Mouse (Mus musculus) T-cell, adult 2 months (primary cell): ENCODE results near the gene Acoxl.
"Not testable (repeated sequence)": the region's sequence is repeated elsewhere in the genome, so short reads cannot be mapped to it uniquely, and the experiment has no call there.

Experiments
- DNase-seq: peaks from one replicate; pipeline ENCODE4 v3.0.0; 2022; ENCODE audit warnings: low spot score

Acoxl gene

DNA sequence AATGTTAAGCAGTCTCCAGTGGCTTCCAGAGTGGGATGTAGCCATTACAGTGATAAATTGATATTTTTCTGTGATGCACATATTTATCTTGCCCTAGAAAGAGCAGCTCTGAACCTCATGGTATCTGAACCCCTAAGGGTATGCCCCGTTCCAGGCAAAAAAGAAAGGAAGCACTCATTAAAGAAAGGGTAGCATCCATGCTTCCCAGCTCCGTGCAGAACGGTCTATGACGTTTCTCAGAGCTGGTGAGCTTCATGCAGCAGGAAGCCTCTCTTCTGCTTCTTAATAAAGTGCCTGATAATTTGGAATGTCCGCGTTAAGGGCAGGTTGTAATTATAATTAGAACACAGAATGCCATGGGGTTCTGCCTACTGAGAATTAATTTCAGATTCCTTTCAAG, 240.6 kb downstream of the Acoxl start:
- no peak for DNase-seq

DNA sequence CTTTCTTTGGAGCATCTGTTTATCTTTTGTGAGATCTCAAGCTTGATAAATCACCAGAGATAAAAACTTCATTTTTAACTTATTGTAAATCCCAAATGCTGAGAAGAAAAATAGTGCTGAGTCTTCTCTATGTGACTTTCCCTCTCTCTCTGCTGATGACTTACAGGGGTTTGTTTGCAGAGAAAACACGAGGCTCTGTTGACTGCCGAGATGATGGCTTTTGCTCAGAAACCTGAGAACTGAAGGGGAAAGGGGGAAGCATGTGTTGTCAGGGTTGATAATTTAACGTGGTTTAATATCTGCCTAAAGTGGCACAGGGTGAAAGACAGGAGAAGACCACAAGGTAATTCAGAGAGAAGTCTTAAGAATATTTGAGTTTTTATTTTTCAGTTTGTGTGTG, 245.2 kb downstream of the Acoxl start:
- DNase-seq, result no peak

DNA sequence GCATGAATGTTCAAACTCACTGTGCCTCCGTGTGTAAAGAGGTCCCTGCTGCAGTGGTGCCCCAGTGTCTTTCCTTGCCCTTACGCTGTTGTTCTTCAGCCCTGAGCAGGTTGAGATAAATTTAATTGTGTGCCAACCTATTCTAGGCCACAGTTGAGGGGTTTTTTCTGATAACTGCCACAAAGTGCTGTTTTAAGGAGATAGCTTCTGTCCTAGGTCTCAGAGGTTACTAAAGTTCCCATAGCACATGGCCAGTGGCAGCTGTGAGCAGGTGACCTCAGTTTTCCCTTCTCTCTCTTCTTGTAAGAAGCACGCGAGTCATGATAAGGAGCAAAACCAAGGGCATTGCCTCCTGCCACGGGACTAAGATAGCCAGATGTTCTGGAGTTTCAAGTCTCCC, 245.9 kb downstream of the Acoxl start:
- no peak for DNase-seq

DNA sequence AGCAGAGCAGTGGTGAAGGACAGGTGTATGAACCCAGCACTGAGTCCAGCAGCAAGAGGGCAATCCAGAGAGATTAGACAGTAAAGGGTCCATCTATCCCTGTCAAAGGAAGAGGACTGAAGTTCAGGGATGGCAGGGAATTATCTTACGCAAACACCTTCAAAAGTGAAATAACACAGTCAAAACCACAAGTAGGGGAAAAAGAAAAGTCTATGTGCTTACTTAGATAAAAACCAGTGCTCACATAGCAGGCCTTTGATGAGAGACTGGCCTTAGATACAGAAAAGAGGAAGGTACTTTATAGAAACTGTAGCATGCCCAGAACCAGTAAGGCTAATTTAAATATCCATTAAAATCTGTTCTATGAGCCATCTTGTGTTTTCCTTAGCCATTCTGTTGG, 246.8 kb downstream of the Acoxl start:
- no peak for DNase-seq

DNA sequence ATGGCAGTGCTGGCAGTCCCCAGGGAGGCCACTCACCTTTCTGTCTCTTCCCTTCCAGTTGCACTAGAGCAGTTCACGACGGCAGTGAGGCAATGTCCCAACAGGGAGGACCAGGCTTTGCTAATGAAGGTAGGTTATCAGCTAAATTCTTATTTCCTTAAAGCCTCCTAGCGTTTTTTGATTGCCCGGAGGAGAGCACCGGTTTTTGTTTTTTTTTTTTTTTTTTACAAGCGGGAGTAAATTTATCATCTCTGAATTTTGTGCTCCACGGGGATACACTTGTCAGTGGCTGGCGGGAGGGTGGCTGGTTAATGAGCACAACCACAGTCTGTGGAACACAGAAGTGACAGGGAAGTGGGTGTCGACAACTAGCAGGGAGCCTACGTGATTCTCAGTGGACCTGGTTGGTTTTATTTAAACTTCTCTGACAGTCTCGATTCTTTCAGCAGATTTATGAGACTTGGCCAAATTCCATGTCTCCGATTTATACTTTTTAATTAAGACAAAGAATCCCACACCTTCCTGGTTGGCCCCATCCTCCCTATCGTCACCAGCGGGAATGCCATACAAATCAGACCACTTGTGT, 247.7 kb downstream of the Acoxl start:
- DNase-seq, result no peak

DNA sequence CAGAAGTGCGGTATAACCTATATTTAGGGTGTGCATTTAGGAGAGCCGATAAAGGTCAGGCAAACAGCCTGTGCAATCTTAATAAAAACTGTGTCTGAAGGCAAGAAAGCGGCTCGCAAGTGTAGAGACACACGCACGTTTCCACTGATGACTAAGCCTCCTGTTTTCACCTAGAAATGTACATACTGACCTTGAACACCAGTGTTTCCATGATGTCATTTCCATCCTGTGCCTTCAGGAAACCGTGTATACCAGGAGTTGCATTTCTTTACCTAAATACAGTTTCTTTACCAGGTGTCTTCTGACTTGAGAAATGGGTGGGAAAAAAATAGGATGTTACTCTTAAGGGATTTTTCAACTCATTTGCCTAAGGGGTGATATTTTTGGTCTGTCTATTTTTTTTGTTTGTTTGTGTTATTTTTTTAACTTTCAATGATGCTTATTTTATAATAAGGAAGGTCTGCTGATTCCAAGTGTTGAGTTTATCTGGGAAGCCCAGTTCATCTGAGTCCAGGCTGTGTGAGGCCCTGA, 248.4 kb downstream of the Acoxl start:
- peak; percentile 40 for DNase-seq

DNA sequence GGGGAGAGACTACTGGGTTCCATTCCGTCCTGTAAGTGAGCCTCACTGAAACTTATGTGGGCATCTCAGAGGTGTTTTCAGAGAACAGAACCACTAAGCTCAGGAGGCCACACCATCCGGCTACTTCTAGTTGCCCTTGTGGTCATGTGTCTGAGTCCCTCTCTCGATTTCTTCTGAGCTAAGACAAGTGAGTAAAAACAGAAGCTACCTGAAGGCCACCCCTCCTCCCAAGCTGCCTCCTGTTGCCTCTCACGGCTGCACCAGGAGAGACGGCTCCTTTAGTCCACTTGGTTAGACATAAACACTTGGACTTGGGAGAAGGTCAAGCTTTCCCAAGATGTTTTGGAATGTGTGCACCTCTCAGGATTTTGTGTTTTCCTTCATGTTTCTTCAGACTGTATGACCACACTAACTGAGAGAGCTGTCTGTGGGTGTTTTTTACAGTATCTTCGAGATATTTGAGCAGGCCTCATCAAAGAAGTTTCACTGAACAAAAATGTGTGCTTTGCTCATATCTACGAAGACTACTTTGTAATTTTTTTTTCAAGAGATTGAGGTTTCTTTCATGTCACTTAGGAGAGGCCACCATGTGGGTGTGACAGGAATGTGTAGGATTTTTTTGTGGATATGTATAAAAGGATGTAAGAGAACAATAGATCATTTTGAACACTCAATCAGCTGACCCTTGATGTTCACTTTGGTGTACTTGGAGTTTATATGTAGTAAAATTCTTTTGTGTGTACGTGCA, 249.3 kb downstream of the Acoxl start:
- DNase-seq, result peak; percentile 13

DNA sequence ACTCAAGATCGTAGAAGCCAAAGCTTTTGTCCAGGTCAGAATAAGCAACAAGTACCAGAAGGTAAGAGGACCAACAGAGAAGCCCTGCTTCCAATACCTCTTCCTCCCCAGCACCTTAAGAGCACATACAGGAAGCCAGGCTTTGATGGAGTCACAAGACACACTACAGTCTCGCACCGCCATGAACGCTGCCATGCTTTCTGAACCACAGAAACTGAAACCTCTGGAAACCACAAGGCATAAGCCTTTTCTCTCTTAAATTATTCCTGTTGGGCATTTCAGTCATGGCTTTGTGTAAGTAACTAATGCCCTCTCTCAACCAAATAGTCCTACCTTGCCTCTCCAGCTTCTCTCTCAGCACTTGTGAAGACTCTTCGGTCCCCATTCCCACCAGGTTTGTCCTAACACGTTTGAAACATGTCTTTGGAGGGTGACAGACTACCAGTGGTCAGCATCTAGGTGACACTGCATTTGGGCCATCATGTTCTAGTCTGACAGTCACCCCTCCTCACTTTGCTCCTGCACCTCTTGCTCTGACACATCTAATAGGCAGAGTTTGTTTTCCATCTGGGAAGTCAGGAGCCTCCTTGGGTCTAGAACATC, 251.7 kb downstream of the Acoxl start:
- DNase-seq, result peak; percentile 35

DNA sequence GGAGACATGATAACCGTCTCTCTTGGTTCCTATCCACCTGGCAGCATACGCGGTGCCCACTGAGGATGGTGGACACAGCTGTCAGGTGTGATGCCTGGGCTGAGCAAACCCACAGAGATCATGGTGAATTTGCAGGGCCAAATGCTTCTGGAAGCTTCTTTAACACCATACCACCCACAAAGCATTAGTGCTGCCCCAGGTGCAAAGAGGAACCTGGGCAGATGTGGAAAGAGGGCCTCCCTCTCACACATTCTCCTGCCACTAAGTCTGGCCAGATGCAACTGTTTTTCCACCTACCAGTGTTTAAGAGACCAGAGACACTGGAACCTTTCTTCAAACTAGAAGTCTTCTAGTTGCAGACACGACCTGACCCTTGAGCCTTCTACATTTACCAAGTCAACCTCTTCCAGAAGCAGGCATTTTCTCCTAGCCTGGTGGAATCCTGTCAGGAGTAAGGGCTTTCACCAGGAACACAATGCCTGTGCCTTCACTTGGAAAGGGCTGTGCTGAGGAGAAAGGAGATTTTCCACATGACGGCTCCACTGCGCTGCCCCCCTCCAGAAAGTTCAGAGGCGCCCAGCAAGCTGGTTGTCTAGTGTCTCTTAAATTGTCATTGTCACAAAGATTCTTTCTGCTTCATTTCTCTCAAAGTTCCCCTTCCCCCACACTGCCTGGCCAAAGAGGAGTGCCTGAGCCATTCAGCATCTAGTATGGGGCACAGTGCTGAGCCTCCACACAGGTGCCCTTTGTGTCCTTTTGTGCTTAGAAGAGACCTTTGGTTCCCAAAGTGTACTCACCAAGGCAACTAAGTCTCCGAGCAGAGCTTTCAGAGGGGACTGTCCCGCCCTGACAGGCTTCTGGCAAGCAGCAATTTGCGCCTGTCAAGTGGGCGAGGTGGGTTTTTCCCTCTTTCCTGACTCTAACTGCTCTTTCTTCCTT, 253.0 kb downstream of the Acoxl start:
- peak; percentile 28 for DNase-seq

DNA sequence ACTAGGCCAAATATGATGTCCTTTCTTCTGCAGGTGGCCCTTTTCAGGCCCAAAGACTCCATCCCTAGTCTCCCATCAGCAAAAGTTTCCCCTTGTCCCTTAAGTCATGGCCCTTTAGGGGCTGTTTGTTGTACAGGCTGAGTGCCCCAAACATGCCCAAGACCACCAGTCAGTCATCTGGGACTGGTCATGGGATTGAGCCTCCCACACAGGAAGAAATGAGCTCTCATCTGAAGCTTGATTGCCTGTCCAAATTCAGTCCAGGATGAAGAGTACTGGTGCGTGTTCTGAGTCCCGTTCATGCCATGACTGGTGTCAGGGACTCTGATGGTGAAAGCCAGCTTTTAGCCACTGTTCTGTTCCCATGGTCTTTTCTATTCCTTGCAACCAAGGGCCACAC, 253.8 kb downstream of the Acoxl start:
- no peak for DNase-seq

DNA sequence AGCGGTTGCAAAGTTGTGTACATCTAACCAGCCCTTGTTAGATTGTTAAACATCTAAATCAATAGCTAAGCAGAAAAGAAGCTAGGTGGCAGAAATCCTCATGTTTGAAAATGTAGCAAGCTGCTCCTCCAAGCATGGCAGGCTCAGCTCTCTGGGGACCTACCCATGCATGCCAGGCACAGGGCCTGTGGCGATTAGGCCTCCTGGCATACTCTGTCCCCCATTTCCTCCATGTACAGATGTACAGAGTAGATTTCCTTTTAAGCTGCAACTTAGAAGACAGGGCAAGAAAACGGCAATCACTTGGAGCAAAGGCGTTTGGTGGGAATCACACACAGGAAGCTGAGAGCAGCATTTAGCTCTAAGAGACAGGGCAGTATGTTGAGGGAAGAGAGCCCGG, 255.5 kb downstream of the Acoxl start:
- DNase-seq, result no peak

DNA sequence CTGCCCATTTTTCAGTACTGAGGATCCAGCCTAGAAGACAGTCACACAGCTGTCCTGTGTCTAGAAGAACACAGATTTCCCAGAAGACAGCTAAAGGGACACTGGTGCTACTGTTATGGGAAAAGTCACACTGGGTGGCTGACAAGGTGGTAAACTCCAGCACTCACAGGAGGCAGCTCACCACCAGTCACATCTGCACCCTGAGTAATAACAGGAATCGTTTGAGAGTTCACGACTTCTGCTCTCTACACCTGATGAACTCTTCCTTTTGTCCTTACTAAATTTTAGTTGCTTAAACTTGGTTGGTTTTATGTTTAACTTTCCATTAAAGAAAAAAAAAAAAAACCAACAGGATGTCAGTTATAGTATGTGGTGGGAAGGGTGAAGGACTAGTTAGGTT, 255.9 kb downstream of the Acoxl start:
- DNase-seq, result no peak

DNA sequence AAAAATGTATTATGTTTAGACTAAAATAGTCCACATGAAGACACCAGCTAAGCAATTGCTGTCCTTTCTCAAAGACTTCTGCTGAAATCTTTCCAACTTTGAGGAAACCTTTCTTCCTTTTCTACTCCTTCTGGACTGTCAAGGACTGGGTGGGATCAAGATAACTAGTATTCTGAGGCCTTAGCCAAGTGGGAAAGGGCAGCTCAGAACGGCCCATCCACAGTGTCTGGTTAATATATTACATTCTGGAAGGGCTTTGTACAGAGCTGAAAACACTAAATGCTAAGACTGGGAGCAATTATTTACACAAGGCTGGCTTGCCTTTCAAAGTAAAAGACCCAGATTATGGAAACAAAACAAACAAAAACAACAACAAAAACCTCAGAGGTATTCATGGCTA, 256.6 kb downstream of the Acoxl start:
- DNase-seq, result no peak

DNA sequence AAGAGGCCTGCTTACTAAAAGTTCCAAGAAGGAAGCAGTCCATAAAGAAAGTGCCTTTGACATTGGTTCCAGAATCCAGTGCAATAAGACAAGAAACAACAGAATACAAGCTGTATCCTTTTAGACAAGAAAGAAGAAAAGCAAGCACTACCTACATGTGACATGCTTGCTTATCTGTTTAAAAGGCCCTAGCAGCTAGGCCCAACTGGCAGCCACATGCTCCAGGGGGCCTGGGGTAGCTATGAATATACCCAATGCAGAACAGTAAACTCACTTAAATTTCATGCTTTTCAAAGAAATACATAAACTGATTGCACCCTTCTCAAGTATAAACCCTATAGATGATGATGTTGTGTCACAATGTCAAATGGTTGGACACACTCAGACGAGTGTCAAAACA, 257.4 kb downstream of the Acoxl start:
- DNase-seq, result no peak

DNA sequence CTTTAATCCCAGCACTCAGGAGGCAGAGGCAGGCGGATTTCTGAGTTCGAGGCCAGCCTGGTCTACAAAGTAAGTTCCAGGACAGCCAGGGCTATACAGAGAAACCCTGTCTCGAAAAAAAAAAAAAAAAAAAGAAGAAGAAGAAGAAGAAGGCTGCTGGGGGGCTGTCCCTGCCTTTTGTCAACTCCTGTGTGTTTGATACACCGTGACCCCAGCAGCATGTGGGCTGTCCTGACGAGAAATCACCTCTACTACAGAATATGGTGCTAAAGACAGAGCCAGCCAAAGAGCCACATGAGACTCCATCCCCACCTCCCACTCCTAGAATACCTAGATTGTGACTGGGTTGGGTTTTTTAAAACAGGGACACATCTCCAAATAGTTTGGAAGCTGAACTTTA, 259.4 kb downstream of the Acoxl start:
- not testable (repeated sequence) for DNase-seq

DNA sequence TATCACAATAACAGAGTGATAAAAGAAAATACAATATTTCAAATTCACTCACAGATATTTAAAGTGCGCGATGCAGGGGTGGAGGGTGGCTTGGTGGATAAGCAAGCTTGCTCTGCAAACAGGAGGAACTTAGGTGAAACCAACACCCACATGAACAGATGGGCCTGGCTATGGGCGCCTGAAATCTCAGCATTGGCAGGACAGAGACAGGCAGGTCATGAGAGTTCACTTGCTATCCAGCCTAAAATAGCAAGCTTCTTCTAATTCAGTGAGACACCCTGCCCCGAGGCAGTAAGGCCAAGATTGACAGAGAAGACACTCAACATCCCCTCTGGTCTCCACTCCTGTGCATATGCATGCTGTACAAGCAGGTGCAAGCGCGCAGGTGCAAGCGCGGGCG, 263.4 kb downstream of the Acoxl start:
- no peak for DNase-seq

DNA sequence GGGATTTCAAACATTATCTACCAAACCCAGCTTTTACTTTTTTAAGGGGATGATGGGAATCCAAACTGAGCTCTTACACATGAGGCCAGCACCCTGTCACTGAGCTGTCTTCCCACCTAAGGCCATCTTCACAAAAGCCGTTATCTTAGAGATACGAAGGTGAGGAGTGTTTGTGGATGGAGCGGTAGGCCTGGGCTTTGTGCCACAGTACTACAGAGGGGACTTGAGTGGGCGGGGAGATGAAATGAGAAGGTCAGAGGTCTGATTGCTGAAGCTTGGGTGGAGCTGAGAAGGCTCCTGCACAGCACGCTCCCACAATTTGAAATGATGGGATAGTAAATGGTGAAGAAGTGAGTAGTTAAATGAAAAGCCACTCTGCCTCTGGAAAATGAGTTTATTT, 266.1 kb downstream of the Acoxl start:
- DNase-seq, result no peak

DNA sequence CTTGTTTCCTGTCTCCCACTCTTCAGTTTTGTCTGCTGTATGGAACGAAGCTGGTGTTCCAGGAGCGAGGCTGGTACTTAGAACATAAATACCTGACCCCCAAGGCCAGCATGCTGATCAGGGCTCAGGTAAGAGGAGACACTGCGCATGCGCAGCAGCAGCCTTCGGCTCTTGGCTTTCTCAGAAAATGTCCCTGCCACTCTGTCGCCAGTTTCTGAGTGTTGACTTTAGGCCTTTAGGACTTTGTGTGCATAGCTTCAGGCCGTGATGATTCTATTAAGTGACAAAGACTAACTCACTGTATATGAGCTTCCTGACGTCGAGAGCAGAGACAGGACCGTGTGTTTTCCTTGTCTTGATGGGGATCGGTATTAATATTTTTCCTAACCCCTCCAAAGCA, 267.0 kb downstream of the Acoxl start:
- DNase-seq, result no peak

DNA sequence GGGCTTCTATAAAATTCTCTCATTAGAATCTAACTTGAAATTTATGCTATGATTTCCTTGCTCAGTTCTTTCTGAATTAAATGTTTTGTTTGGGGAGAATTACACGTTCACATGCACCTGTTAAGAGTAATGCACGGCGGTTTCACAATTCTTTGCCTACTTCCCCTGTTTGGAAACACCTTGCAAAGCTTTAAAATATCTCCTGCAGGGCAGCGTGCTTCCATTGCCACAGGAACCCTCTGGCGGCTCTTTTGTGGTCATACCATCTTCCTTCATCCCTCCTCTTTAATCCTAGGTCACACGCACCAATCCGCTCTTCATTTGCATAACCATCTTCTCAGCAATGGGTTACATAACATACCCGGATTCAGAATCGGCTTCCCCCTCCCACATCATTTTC, 272.9 kb downstream of the Acoxl start:
- no peak for DNase-seq

DNA sequence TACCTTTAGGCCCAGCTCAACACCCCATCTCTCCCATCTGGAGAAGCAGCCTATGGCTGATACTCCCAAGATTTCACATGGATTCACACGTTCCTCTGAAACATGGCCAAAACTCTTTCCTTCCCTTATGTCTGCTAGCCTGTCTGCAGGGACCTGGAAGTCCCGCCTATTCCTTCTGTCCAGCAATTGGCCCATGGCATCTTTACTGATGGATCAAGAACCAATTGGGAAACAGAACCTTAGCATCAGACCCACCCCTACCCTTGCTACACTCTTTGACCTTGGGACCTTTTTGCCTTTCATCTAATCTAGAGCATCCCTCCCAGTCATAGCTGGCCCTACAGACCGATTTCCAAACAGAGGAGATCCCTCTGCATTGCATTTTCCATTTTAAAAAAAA, 275.9 kb downstream of the Acoxl start:
- no peak for DNase-seq

DNA sequence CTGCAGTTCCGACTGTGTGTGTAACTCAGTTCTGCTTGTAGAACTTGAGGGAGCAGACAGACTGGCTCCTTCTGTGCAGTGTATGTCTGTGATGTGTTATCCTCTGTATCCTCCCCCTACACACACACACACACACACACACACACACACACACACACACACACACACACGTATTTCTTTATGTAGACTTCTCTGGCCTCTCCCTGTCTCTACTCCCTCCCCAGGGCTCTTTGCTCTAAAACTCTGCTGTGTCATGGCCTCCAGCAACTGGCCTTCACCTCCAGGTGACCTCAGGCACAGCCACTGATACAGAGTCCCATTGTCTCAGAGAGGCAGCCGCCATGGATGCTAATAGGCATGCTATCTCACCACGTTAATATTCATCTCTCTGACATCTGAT, 276.9 kb downstream of the Acoxl start:
- DNase-seq, result no peak

DNA sequence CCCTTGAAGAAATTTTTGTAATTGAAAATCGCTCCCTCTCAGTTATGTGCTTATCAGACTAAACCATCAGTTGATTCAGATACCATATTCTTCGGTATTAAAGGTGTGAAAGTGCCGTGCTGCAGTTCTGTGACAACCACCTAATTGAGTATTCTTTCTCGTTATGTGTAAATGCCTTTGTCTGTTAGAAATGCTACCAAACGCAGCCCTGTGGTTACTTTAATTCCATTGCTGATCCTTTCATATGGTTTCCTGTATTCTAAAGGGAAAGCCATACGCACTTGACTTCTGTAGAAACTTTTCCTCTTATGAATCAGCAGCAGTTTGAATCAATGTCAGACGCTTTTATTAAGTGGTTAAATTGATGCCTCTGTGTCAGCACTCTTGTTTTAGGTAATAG, 278.9 kb downstream of the Acoxl start:
- no peak for DNase-seq
